Mouse (Mus musculus): ENCODE results near the gene Erich6b. TPM values are rescaled to one million over a fixed set of nuclear protein-coding genes. Genes with fewer than 3 reads are reported as not detected.

Erich6b gene
- not detected for polyA plus RNA-seq (2017; shearing (Covaris generic))

GRCm38 (mm10) chr14:75642080-75642479 lies at the start of gene Erich6b:
Gene Erich6b (plus strand): TSS chr14:75642259.

GRCm38 (mm10) chr14:75592978-75593377 lies 49.1 kb upstream of the Erich6b start, which contains the start of gene Spert:
Gene Spert (minus strand): TSS chr14:75593116.

Other genes with a start within 250 kb of the Erich6b start
- under 1 TPM; 0.16 to 0.28 TPM for gene Siah3, start 186.3 kb upstream of the Erich6b start, polyA plus RNA-seq (2017; shearing (Covaris generic))
- not detected for gene Spert, start 49.1 kb upstream of the Erich6b start, polyA plus RNA-seq (2017; shearing (Covaris generic))
- 10 to 100 TPM; 25.0 to 25.3 TPM for gene Cog3, start 112.3 kb downstream of the Erich6b start, polyA plus RNA-seq (2017; shearing (Covaris generic))
- gene Slc25a30, start 144.8 kb downstream of the Erich6b start, polyA plus RNA-seq (2017; shearing (Covaris generic)): 10 to 100 TPM in 1 of 2 experiments, 1 to 10 TPM in 1; 9.7 to 10.8 TPM
- 1,000 to 10,000 TPM; 1,473 to 1,878 TPM for gene Tpt1, start 202.8 kb downstream of the Erich6b start, polyA plus RNA-seq (2017; shearing (Covaris generic))